Mouse (Mus musculus): ENCODE measurements around the gene Slit3.

DNA sequence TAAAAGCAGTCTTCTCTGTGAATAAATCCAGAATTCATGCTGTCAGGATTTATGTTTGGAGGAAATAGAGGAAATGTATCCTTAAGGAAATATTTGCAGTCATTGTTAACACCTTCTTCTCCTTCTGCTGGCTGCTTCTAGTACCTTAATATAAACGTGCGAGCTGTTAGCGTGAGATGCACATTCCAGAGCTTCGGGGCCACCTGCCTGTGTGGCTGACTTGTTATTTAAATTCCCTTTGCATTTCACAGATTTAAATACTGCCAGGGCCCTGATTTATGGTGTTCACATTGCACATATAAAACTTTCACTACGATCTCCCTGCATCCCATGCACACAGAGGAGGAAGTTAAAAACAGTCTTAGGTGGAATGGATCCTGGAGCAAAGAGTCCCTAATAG, 221.5 kb downstream of the Slit3 start:
- TF ChIP-seq POLR2A (IDR thresholded peaks at IDR 0.05; ENCODE audit: control insufficient read depth, extremely low read depth, insufficient read depth, low read length, poor library complexity) (no peak), CTCF (IDR thresholded peaks at IDR 0.05; ENCODE audit: borderline replicate concordance, control insufficient read depth, extremely low read depth, insufficient read depth, low read length, poor library complexity) (no peak)

Data from thymus, adult 2 months (tissue).